Mouse (Mus musculus) small intestine, adult 2 months (tissue): ENCODE data around the gene Grm2. TPM values are rescaled to one million over a fixed set of nuclear protein-coding genes. Genes with fewer than 3 reads are reported as not detected.

ENCODE experiments used
- H3K27ac ChIP-seq: fragments of 200-500 bp; 2 replicates; pipeline ENCODE4 v1.5.1; 2012; ENCODE audit warnings: low read depth, low read length, control low read depth, inconsistent platforms; ENCODE audit not compliant: insufficient read depth
- H3K27me3 ChIP-seq: fragments of 200-500 bp; 2 replicates; pipeline ENCODE4 v1.6.1; 2012; ENCODE audit warnings: mild to moderate bottlenecking, moderate library complexity, low read length, inconsistent platforms; ENCODE audit not compliant: control insufficient read depth, insufficient read depth
- H3K36me3 ChIP-seq: fragments of 200-500 bp; 2 replicates; pipeline ENCODE4 v1.6.1; 2012; ENCODE audit warnings: mild to moderate bottlenecking, low read length, control low read depth, inconsistent platforms; ENCODE audit not compliant: control insufficient read depth, insufficient read depth
- H3K4me1 ChIP-seq: fragments of 200-500 bp; 2 replicates; pipeline ENCODE4 v1.6.1; 2012; ENCODE audit warnings: low read length, inconsistent platforms, mixed read lengths; ENCODE audit not compliant: control insufficient read depth, insufficient read depth, insufficient read length
- H3K4me3 ChIP-seq: fragments of 200-500 bp; 2 replicates; pipeline ENCODE4 v1.5.1; 2012; ENCODE audit warnings: low read depth, mild to moderate bottlenecking, control low read depth, inconsistent platforms, low read length, moderate library complexity
- CTCF ChIP-seq: fragments of 200-500 bp; IDR thresholded peaks from 2 replicates; pipeline ENCODE4 v1.5.1; 2012; ENCODE audit warnings: low read depth, mild to moderate bottlenecking, control low read depth, inconsistent platforms, low read length, moderate library complexity, mixed read lengths; ENCODE audit not compliant: insufficient replicate concordance, insufficient read length; ENCODE audit errors: extremely low read depth
- POLR2A ChIP-seq: fragments of 200-500 bp; IDR thresholded peaks from 2 replicates; pipeline ENCODE4 v1.6.1; 2012; ENCODE audit warnings: low read depth, mild to moderate bottlenecking, control low read depth, inconsistent platforms, low read length, moderate library complexity
- WGBS: fragments of 180-500 bp; shearing (Covaris S2); methylation state at CpG from one replicate; pipeline ENCODE4 v1.1.7; 2018; 5-methylcytosine and 5-hydroxymethylcytosine counted together
- polyA plus RNA-seq: library from polyadenylated mRNA; depleted of rRNA; stranded (reverse); fragments of >200 nt; gene quantifications from 2 replicates; pipeline ENCODE4 v1.2.3, GENCODE M21; 2012

Gene Grm2
- polyA plus RNA-seq, 1 experiment = 0.14 TPM

DNA sequence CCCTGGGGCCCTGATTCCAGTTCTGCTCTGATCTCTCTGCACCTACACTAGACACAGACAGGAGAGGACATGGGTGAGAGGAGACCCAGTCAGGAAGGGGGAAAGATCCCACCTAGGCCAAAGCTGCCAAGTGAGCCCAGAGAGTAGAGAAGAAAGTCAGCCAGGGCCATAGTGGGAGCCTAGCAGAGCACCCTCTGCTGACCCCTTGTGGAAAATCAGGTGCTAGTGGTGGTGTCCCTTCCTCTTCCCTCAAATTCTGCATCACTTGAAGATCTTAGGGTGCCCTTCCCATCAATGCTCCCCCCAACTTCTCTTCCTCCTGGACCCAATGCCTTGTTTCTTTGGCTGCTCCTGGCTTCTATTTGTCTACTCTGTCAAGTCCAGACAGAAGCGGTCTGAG is 3.2 kb downstream of the Grm2 start:
- 58% methylated on average over 1 of the region's 1 CpGs for WGBS
- no peaks in the 10 kb centered on the region for H3K36me3 ChIP-seq
- H3K4me1 ChIP-seq = no peaks in the 10 kb centered on the region
- no peak overlapping the region for H3K27ac ChIP-seq
- H3K27me3 ChIP-seq = peaks cover 12% of the 10 kb centered on the region
- no peak overlapping the region for H3K4me3 ChIP-seq
- TF ChIP-seq POLR2A = no peak
- TF ChIP-seq CTCF = no peak

DNA sequence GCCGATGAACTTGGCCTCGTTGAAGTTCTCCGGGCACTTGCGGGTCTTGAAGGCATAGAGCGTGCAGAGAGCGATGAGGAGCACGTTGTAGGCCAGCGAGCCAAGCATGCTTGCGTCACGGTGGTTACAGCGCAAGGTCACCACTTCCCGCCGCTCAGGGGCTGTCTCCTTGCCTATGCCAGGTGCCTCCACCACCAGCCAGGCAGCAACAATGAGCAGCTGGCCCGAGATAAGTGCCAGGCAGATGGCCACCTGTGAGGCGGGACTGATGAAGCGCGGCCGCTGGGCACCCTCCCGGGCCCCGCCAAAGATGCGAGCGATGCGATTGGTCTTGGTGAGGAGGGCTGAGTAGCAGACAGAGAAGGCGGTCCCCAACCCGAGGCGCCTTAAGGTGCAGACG is 8.7 kb downstream of the Grm2 start:
- Histone ChIP-seq H3K4me1 (peaks cover 2% of the 10 kb centered on the region; the same call in 1 of the 2 replicates), H3K27me3 (no peaks in the 10 kb centered on the region), H3K36me3 (no peaks in the 10 kb centered on the region), H3K27ac (no peak overlapping the region), H3K4me3 (no peak overlapping the region)
- WGBS = 58% methylated on average over 27 of the region's 27 CpGs
- TF ChIP-seq CTCF (no peak), POLR2A (no peak)

GRCm38 (mm10) chr9:106645684-106646271 is 10.1 kb downstream of the Grm2 start:
- Histone ChIP-seq H3K4me3 (no peak overlapping the region), H3K27ac (no peak overlapping the region), H3K36me3 (no peaks in the 10 kb centered on the region), H3K27me3 (no peaks in the 10 kb centered on the region), H3K4me1 (peaks cover 2% of the 10 kb centered on the region; the same call in 1 of the 2 replicates)
- 55% methylated on average over 9 of the region's 9 CpGs for WGBS
- no peak for TF ChIP-seq CTCF
- TF ChIP-seq POLR2A = no peak

DNA sequence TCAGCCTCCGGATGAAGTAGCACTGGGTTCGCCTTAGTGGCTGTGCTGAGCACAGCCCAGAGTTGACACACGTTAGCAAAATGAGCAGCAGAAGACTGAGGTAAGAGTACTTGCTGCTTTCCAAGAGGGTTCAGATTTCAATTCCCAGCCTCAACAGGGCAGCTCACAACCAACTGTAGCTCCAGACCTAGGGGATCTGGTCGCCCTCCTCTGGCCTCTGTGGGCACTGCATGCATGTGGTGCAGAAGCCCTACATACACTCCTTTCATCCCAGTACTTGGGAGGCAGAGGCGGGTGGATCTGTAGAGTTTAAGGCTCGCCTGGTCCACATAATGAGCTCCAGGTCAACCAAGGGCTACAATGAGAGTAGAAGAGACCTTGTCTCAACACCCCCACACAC is 12.1 kb downstream of the Grm2 start:
- TF ChIP-seq POLR2A (no peak), CTCF (0 out of 2 replicates have a peak, but pooled peaks have one; percentile 8)
- Histone ChIP-seq H3K4me1 (peaks cover 2% of the 10 kb centered on the region; the same call in 1 of the 2 replicates), H3K4me3 (no peak overlapping the region), H3K27ac (no peak overlapping the region), H3K27me3 (no peaks in the 10 kb centered on the region), H3K36me3 (no peaks in the 10 kb centered on the region)
- 66% methylated on average over 6 of the region's 6 CpGs for WGBS

DNA sequence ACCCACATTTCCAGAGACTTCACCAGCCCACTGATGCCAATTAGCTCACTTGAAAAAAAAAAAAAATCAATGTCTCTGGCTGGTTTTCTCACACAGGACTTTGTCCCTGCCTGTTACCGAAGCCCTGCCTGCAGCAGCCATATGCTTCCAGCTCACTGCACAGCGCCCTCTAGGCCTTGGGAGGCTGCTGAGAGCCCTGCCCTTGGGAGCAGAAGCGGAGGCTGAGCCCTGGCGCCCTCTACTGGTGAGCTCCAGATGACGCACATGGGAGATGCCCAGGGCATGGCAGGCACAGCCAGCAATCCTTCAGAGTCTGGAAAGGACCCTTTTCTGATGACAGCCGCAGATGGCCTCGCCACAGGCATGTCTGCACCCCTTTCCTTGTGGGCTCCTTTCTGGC is 12.8 kb downstream of the Grm2 start:
- Histone ChIP-seq H3K4me3 (no peak overlapping the region), H3K4me1 (peaks cover 2% of the 10 kb centered on the region; the same call in 1 of the 2 replicates), H3K27me3 (no peaks in the 10 kb centered on the region), H3K36me3 (no peaks in the 10 kb centered on the region), H3K27ac (no peak overlapping the region)
- TF ChIP-seq CTCF (peak; percentile 70; the same call in 1 of the 2 replicates), POLR2A (no peak)
- 25% methylated on average over 7 of the region's 7 CpGs for WGBS

- H3K36me3 ChIP-seq = no peaks in the 10 kb centered on the region
- no peaks in the 10 kb centered on the region for H3K27me3 ChIP-seq
- H3K4me1 ChIP-seq = peaks cover 2% of the 10 kb centered on the region; the same call in 1 of the 2 replicates
- WGBS = 44% methylated on average over 5 of the region's 5 CpGs
- no peak overlapping the region for H3K4me3 ChIP-seq
- TF ChIP-seq POLR2A = no peak
- TF ChIP-seq CTCF = no peak
- H3K27ac ChIP-seq = no peak overlapping the region
Observed at GRCm38 (mm10) chr9:106641346-106641745, 14.5 kb downstream of the Grm2 start.

- Histone ChIP-seq H3K27ac (no peak overlapping the region), H3K27me3 (no peaks in the 10 kb centered on the region), H3K36me3 (no peaks in the 10 kb centered on the region), H3K4me1 (peaks cover 1% of the 10 kb centered on the region; the same call in 1 of the 2 replicates), H3K4me3 (no peak overlapping the region)
- no peak for TF ChIP-seq POLR2A
- TF ChIP-seq CTCF = no peak
- 82% methylated on average over 8 of the region's 8 CpGs for WGBS
Observed at GRCm38 (mm10) chr9:106638154-106638553, 17.7 kb downstream of the Grm2 start.
